23 mouse cellular contexts compared by ENCODE assay signal in the genomic region with DNA sequence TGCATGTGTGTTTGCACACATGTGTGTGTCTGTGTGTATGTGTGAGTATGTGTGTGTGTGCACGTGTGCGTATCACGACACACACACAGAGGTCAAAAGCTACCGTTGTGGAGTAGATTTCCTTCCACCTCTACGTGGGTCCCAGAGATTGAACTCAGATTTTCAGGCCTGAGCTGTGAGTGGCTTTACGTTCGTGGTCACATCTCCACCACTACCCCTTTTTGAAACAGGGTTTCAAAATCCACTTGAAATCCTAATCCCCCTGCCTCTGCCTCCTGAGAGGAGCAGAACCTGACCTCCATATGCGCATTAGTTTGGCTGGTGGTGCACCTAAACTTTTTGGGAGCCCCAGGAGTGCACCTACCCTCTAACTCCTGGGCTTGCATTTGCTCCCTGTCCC.
"Had no signal": no experiment of that assay in that cellular context is flagged by ENCODE, and none has a peak within 500 bp of the region (broad histone marks: within the 10 kb centered on the region; RNA-seq: fewer than 3 reads in every experiment).

No protein-coding gene starts in this region.

- H3K27me3 ChIP-seq: liver, embryonic 15.5 days; lung, embryonic 15.5 days; midbrain, embryonic 13.5 days; midbrain, embryonic 15.5 days; neural tube, embryonic 13.5 days; neural tube, embryonic 15.5 days; stomach, embryonic 15.5 days had no signal

- H3K36me3 ChIP-seq: liver, embryonic 15.5 days; lung, embryonic 15.5 days; midbrain, embryonic 10.5 days; midbrain, embryonic 13.5 days; midbrain, embryonic 15.5 days; neural tube, embryonic 13.5 days; neural tube, embryonic 15.5 days; stomach, embryonic 15.5 days had no signal

- H3K4me2 ChIP-seq: liver, embryonic 15.5 days; lung, embryonic 15.5 days; midbrain, embryonic 13.5 days; midbrain, embryonic 15.5 days; neural tube, embryonic 13.5 days; neural tube, embryonic 15.5 days; stomach, embryonic 15.5 days had no signal

- H3K9me3 ChIP-seq: liver, embryonic 15.5 days; lung, embryonic 15.5 days; midbrain, embryonic 10.5 days; midbrain, embryonic 13.5 days; midbrain, embryonic 15.5 days; neural tube, embryonic 13.5 days; neural tube, embryonic 15.5 days; stomach, embryonic 15.5 days had no signal

- H3K9ac ChIP-seq: liver, embryonic 15.5 days; liver, postnatal 0 days; lung, embryonic 15.5 days; midbrain, embryonic 13.5 days; midbrain, embryonic 15.5 days; neural tube, embryonic 13.5 days; neural tube, embryonic 15.5 days; stomach, embryonic 15.5 days had no signal

- H3K27ac ChIP-seq: liver, embryonic 15.5 days; lung, embryonic 15.5 days; macrophage; midbrain, embryonic 10.5 days; midbrain, embryonic 13.5 days; midbrain, embryonic 15.5 days; neural tube, embryonic 13.5 days; neural tube, embryonic 15.5 days; stomach, embryonic 15.5 days; stomach, postnatal 0 days had no signal

- ATAC-seq: liver, postnatal 0 days; lung, postnatal 0 days; midbrain, embryonic 13.5 days; midbrain, embryonic 15.5 days had no signal

- H3K4me3 ChIP-seq: liver, embryonic 15.5 days; lung, embryonic 15.5 days; midbrain, embryonic 10.5 days; midbrain, embryonic 13.5 days; midbrain, embryonic 15.5 days; myocyte; neural tube, embryonic 13.5 days; neural tube, embryonic 15.5 days; stomach, embryonic 15.5 days had no signal

- DNase-seq: liver, postnatal 0 days; lung, adult 2 months; lung, postnatal 14 days; lung, postnatal 36 days; retina, postnatal 1 day; right cerebral cortex, adult 18-20 months; right cerebral cortex, postnatal 25 days; right cerebral cortex, postnatal 4 days; thymus, adult 2 months; thymus, postnatal 25 days; thymus, postnatal 4 days had no signal
